Mouse (Mus musculus): ENCODE results near the gene Blm. TPM values are rescaled to one million over a fixed set of nuclear protein-coding genes. Genes with fewer than 3 reads are reported as not detected.

The Blm gene
- polyA plus RNA-seq, 1 experiment, result 4.6 TPM

- Histone ChIP-seq H3K4me1 (ENCODE audit: control insufficient read depth, insufficient read depth, low read length) (peaks cover 2% of the 10 kb centered on the region; the same call in 1 of the 2 replicates), H3K4me3 (ENCODE audit: insufficient read depth, low read length) (no peak overlapping the region), H3K27ac (ENCODE audit: insufficient read depth, low read length) (no peak overlapping the region)
- TF ChIP-seq POLR2A (IDR thresholded peaks at IDR 0.05; ENCODE audit: extremely low read depth, insufficient read depth, low read length) (no peak), CTCF (IDR thresholded peaks at IDR 0.05; ENCODE audit: extremely low read depth, insufficient read depth, low read length) (no peak)
These were observed 78.6 kb downstream of the Blm start for GRCm38 (mm10) chr7:80456327-80456726.

GRCm38 (mm10) chr7:80455505-80456160 lies 79.3 kb downstream of the Blm start:
- peaks cover 2% of the 10 kb centered on the region; the same call in 1 of the 2 replicates for H3K4me1 ChIP-seq (ENCODE audit: control insufficient read depth, insufficient read depth, low read length)
- TF ChIP-seq CTCF (IDR thresholded peaks at IDR 0.05; ENCODE audit: extremely low read depth, insufficient read depth, low read length), result no peak
- TF ChIP-seq POLR2A (IDR thresholded peaks at IDR 0.05; ENCODE audit: extremely low read depth, insufficient read depth, low read length), result no peak
- no peak overlapping the region for H3K4me3 ChIP-seq (ENCODE audit: insufficient read depth, low read length)
- no peak overlapping the region for H3K27ac ChIP-seq (ENCODE audit: insufficient read depth, low read length)

- Histone ChIP-seq H3K4me1 (ENCODE audit: control insufficient read depth, insufficient read depth, low read length) (peaks cover 2% of the 10 kb centered on the region; the same call in 1 of the 2 replicates), H3K27ac (ENCODE audit: insufficient read depth, low read length) (no peak overlapping the region), H3K4me3 (ENCODE audit: insufficient read depth, low read length) (no peak overlapping the region)
- TF ChIP-seq POLR2A (IDR thresholded peaks at IDR 0.05; ENCODE audit: extremely low read depth, insufficient read depth, low read length) (no peak), CTCF (IDR thresholded peaks at IDR 0.05; ENCODE audit: extremely low read depth, insufficient read depth, low read length) (no peak)
These were observed 80.1 kb downstream of the Blm start for GRCm38 (mm10) chr7:80454786-80455185.

GRCm38 (mm10) chr7:80453997-80454396 lies 80.9 kb downstream of the Blm start:
- no peak for TF ChIP-seq POLR2A (IDR thresholded peaks at IDR 0.05; ENCODE audit: extremely low read depth, insufficient read depth, low read length)
- TF ChIP-seq CTCF (IDR thresholded peaks at IDR 0.05; ENCODE audit: extremely low read depth, insufficient read depth, low read length), result no peak
- Histone ChIP-seq H3K4me1 (ENCODE audit: control insufficient read depth, insufficient read depth, low read length) (peaks cover 2% of the 10 kb centered on the region; the same call in 1 of the 2 replicates), H3K4me3 (ENCODE audit: insufficient read depth, low read length) (no peak overlapping the region), H3K27ac (ENCODE audit: insufficient read depth, low read length) (no peak overlapping the region)

- TF ChIP-seq CTCF (IDR thresholded peaks at IDR 0.05; ENCODE audit: extremely low read depth, insufficient read depth, low read length) (no peak), POLR2A (IDR thresholded peaks at IDR 0.05; ENCODE audit: extremely low read depth, insufficient read depth, low read length) (no peak)
- H3K4me1 ChIP-seq (ENCODE audit: control insufficient read depth, insufficient read depth, low read length), result peaks cover 2% of the 10 kb centered on the region; the same call in 1 of the 2 replicates
- H3K4me3 ChIP-seq (ENCODE audit: insufficient read depth, low read length), result no peak overlapping the region
- no peak overlapping the region for H3K27ac ChIP-seq (ENCODE audit: insufficient read depth, low read length)
These were observed 81.8 kb downstream of the Blm start for GRCm38 (mm10) chr7:80453121-80453520.

- no peak overlapping the region for H3K27ac ChIP-seq (ENCODE audit: insufficient read depth, low read length)
- TF ChIP-seq CTCF (IDR thresholded peaks at IDR 0.05; ENCODE audit: extremely low read depth, insufficient read depth, low read length), result no peak
- TF ChIP-seq POLR2A (IDR thresholded peaks at IDR 0.05; ENCODE audit: extremely low read depth, insufficient read depth, low read length), result no peak
- peaks cover under 1% of the 10 kb centered on the region; the same call in 1 of the 2 replicates for H3K4me1 ChIP-seq (ENCODE audit: control insufficient read depth, insufficient read depth, low read length)
- no peak overlapping the region for H3K4me3 ChIP-seq (ENCODE audit: insufficient read depth, low read length)
These were observed 82.7 kb downstream of the Blm start for GRCm38 (mm10) chr7:80452241-80452640.

- H3K27ac ChIP-seq (ENCODE audit: insufficient read depth, low read length), result no peak overlapping the region
- no peak overlapping the region for H3K4me3 ChIP-seq (ENCODE audit: insufficient read depth, low read length)
- no peaks in the 10 kb centered on the region; the same call in 1 of the 2 replicates for H3K4me1 ChIP-seq (ENCODE audit: control insufficient read depth, insufficient read depth, low read length)
- TF ChIP-seq CTCF (IDR thresholded peaks at IDR 0.05; ENCODE audit: extremely low read depth, insufficient read depth, low read length) (no peak), POLR2A (IDR thresholded peaks at IDR 0.05; ENCODE audit: extremely low read depth, insufficient read depth, low read length) (no peak)
These were observed 83.2 kb downstream of the Blm start for GRCm38 (mm10) chr7:80451550-80452232.

GRCm38 (mm10) chr7:80450354-80450753 lies 84.6 kb downstream of the Blm start:
- TF ChIP-seq POLR2A (IDR thresholded peaks at IDR 0.05; ENCODE audit: extremely low read depth, insufficient read depth, low read length) (no peak), CTCF (IDR thresholded peaks at IDR 0.05; ENCODE audit: extremely low read depth, insufficient read depth, low read length) (no peak)
- H3K4me1 ChIP-seq (ENCODE audit: control insufficient read depth, insufficient read depth, low read length), result no peaks in the 10 kb centered on the region; the same call in 1 of the 2 replicates
- H3K4me3 ChIP-seq (ENCODE audit: insufficient read depth, low read length), result no peak overlapping the region
- no peak overlapping the region for H3K27ac ChIP-seq (ENCODE audit: insufficient read depth, low read length)

- TF ChIP-seq POLR2A (IDR thresholded peaks at IDR 0.05; ENCODE audit: extremely low read depth, insufficient read depth, low read length) (no peak), CTCF (IDR thresholded peaks at IDR 0.05; ENCODE audit: extremely low read depth, insufficient read depth, low read length) (no peak)
- no peak overlapping the region for H3K27ac ChIP-seq (ENCODE audit: insufficient read depth, low read length)
- H3K4me3 ChIP-seq (ENCODE audit: insufficient read depth, low read length), result no peak overlapping the region
- no peaks in the 10 kb centered on the region; the same call in 1 of the 2 replicates for H3K4me1 ChIP-seq (ENCODE audit: control insufficient read depth, insufficient read depth, low read length)
These were observed 85.3 kb downstream of the Blm start for GRCm38 (mm10) chr7:80449620-80450091.
